Mouse (Mus musculus): ENCODE results near the gene P3h4. TPM values are rescaled to one million over a fixed set of nuclear protein-coding genes. Genes with fewer than 3 reads are reported as not detected.
A peak's percentile ranks its signal among the peaks of the same experiment; 100 is the strongest.

Gene P3h4
- polyA plus RNA-seq, 1 experiment from 2014 or later = 23.7 TPM

DNA sequence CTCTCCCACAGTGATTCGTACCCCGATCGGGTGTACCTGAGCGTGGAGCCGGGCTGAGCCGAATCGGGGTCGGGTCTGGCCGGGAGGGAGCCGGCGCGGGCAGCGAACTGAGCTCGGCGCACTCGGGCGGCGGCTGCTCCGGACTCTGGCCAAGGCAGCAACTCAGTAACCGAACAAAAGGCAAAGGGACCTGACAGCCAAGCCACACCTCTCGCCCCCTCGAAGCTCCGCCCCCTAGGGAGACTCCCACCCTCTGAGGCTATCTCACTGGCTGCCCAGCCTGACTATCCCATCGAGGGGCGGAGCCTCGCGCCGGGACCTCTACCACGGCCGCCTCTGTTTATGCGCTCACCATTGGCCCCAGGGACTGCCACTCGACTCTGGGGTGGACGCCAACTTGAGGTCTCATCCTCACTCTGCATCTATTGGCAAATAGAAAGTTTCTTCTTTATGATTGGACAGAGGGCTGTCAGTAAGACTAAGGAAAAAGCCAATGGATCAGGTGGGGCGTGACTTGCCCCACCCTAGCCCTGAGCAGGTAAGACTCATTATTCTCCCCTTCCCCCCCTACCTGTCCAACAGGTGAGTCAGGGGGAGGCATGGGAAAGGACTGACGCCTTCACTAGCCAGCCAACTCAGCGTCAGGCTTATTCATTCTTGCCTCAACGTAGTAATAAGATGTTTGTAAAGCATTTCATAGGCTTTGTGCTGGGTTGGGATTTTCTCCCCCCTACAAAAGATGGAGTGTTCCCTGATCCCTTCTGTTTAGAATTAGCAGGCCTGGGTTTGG lies 16.8 kb downstream of the P3h4 start, which contains the start of gene Jup:
TSS of gene Jup (minus strand) at position 164 of the 790 bp plus-strand sequence.
- Histone ChIP-seq H3K4me1 (ENCODE audit: control insufficient read depth, insufficient read depth, low read length) (peaks cover 8% of the 10 kb centered on the region; the same call in 1 of the 2 replicates), H3K9ac (ENCODE audit: low read length) (peak within 1 kb of the TSS; percentile 67), H3K36me3 (ENCODE audit: control insufficient read depth, insufficient read depth, low read length) (no peaks in the 10 kb centered on the region), H3K27ac (ENCODE audit: low read depth, low read length) (no peak within 1 kb of the TSS), H3K27me3 (ENCODE audit: control insufficient read depth, insufficient read depth, low read length) (peaks cover 16% of the 10 kb centered on the region), H3K4me3 (ENCODE audit: low read depth, low read length) (peak within 1 kb of the TSS; percentile 54), H3K9me3 (ENCODE audit: control insufficient read depth, low read length) (no peaks in the 10 kb centered on the region), H3K4me2 (ENCODE audit: low read depth) (peak within 1 kb of the TSS; percentile 57)
- peak; percentile 98 for ATAC-seq (ENCODE audit: insufficient read depth, low FRiP score, low TSS enrichment)
- peak; percentile 97 for DNase-seq (ENCODE audit: low spot score)
- WGBS = 2% methylated on average over 37 of the region's 37 CpGs

- ATAC-seq (ENCODE audit: insufficient read depth, low FRiP score, low TSS enrichment) (no peak), DNase-seq (ENCODE audit: low spot score) (no peak)
- peak overlapping the region; percentile 67 for H3K9ac ChIP-seq (ENCODE audit: low read length)
- H3K36me3 ChIP-seq (ENCODE audit: control insufficient read depth, insufficient read depth, low read length) = no peaks in the 10 kb centered on the region
- peaks cover 8% of the 10 kb centered on the region; the same call in 1 of the 2 replicates for H3K4me1 ChIP-seq (ENCODE audit: control insufficient read depth, insufficient read depth, low read length)
- H3K9me3 ChIP-seq (ENCODE audit: control insufficient read depth, low read length) = no peaks in the 10 kb centered on the region
- H3K27ac ChIP-seq (ENCODE audit: low read depth, low read length) = no peak overlapping the region
- 3% methylated on average over 40 of the region's 42 CpGs for WGBS
- peak overlapping the region; percentile 57 for H3K4me2 ChIP-seq (ENCODE audit: low read depth)
- peak overlapping the region; percentile 54 for H3K4me3 ChIP-seq (ENCODE audit: low read depth, low read length)
- H3K27me3 ChIP-seq (ENCODE audit: control insufficient read depth, insufficient read depth, low read length) = peaks cover 16% of the 10 kb centered on the region
Observed at GRCm38 (mm10) chr11:100396886-100397599, 17.6 kb downstream of the P3h4 start.

DNA sequence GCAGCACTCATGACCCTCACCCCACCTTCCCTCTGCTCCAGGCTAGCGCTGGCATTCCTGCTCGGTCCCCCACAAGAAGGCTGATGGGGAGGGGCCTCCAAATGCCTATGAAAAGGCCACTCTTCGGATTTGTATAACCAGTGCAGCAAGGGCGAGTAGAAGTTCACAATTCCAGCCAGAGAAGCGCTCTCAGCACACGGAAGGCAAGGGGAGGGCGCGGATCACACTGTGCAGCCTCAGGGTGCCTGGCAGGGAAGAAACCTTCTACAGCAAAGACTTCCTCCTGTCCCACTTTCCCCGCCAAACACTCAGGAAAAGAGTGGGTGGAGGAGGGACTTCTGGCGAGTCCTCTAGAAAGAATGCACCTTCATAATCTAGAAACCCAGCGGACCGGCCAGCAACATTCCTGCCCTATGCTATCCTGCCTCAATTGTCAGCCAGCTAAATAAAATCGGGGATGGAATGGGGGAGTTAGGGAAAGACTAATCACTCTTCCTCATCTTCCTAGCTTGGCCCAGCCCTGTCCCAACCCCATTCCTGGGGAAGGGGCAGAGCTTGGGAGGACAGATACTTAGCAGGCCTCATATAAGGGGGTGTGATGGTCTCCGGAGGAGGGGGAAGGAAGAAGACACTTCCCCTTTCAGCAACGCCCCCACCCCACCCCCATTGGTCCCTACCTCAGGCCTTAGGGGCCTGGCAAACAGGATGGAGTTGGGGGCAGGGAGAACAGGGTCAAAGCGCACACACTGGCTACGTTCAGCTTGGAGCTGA lies 18.6 kb downstream of the P3h4 start:
- Histone ChIP-seq H3K4me2 (ENCODE audit: low read depth) (peak overlapping the region; percentile 57), H3K4me1 (ENCODE audit: control insufficient read depth, insufficient read depth, low read length) (peaks cover 8% of the 10 kb centered on the region; the same call in 1 of the 2 replicates), H3K9ac (ENCODE audit: low read length) (no peak overlapping the region), H3K4me3 (ENCODE audit: low read depth, low read length) (peak overlapping the region; percentile 54; the same call in 1 of the 2 replicates), H3K27me3 (ENCODE audit: control insufficient read depth, insufficient read depth, low read length) (peaks cover 16% of the 10 kb centered on the region), H3K27ac (ENCODE audit: low read depth, low read length) (no peak overlapping the region), H3K9me3 (ENCODE audit: control insufficient read depth, low read length) (no peaks in the 10 kb centered on the region), H3K36me3 (ENCODE audit: control insufficient read depth, insufficient read depth, low read length) (no peaks in the 10 kb centered on the region)
- 35% methylated on average over 17 of the region's 17 CpGs for WGBS
- ATAC-seq (ENCODE audit: insufficient read depth, low FRiP score, low TSS enrichment) (no peak), DNase-seq (ENCODE audit: low spot score) (no peak)

- Histone ChIP-seq H3K4me2 (ENCODE audit: low read depth) (peak overlapping the region; percentile 57), H3K9me3 (ENCODE audit: control insufficient read depth, low read length) (no peaks in the 10 kb centered on the region), H3K27ac (ENCODE audit: low read depth, low read length) (no peak overlapping the region), H3K36me3 (ENCODE audit: control insufficient read depth, insufficient read depth, low read length) (no peaks in the 10 kb centered on the region), H3K27me3 (ENCODE audit: control insufficient read depth, insufficient read depth, low read length) (peaks cover 16% of the 10 kb centered on the region), H3K4me1 (ENCODE audit: control insufficient read depth, insufficient read depth, low read length) (peaks cover 8% of the 10 kb centered on the region; the same call in 1 of the 2 replicates), H3K9ac (ENCODE audit: low read length) (no peak overlapping the region), H3K4me3 (ENCODE audit: low read depth, low read length) (no peak overlapping the region; the same call in 1 of the 2 replicates)
- WGBS = 37% methylated on average over 11 of the region's 11 CpGs
- DNase-seq (ENCODE audit: low spot score) (no peak), ATAC-seq (ENCODE audit: insufficient read depth, low FRiP score, low TSS enrichment) (no peak)
Observed at GRCm38 (mm10) chr11:100395200-100395599, 19.4 kb downstream of the P3h4 start.

DNA sequence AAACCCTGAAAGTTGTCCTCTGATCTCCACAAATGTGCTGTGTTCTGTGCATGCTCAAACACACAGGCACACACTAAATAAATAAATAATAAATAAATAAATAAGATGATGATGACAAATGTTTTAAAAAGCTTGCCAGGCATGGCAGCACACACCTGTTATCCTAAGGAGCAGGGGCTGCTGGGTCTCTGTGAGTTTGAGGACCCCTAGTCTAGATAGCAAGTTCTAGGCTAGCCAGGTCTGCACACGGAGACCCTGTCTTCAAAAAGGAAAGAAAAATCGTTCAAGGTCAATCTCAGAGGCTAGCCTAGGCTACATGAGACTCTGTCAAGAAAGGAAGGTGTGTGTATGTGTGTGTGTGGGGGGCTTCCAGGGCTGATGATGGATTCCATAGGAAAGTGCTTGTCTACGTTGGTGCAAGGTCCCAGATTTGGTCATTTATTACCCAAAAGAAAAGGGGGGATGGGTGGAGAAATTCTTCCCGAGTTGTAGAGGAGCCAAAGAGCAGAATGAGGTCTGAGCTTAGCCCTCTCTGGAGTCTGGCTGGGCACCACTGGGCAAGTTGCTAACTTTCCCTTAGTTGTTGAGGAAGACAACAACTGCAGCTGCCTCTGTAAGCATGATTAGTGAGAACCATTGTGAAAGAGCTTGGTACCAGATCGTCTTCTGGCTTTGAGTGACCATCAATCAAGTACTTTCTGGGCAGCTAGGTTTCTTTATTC lies 20.1 kb downstream of the P3h4 start:
- WGBS = 53% methylated on average over 5 of the region's 5 CpGs
- DNase-seq (ENCODE audit: low spot score) (no peak), ATAC-seq (ENCODE audit: insufficient read depth, low FRiP score, low TSS enrichment) (no peak)
- Histone ChIP-seq H3K4me1 (ENCODE audit: control insufficient read depth, insufficient read depth, low read length) (peaks cover 8% of the 10 kb centered on the region; the same call in 1 of the 2 replicates), H3K4me3 (ENCODE audit: low read depth, low read length) (no peak overlapping the region), H3K9ac (ENCODE audit: low read length) (no peak overlapping the region), H3K27me3 (ENCODE audit: control insufficient read depth, insufficient read depth, low read length) (peaks cover 16% of the 10 kb centered on the region), H3K36me3 (ENCODE audit: control insufficient read depth, insufficient read depth, low read length) (no peaks in the 10 kb centered on the region), H3K9me3 (ENCODE audit: control insufficient read depth, low read length) (no peaks in the 10 kb centered on the region), H3K4me2 (ENCODE audit: low read depth) (no peak overlapping the region; the same call in 1 of the 2 replicates), H3K27ac (ENCODE audit: low read depth, low read length) (no peak overlapping the region)

DNA sequence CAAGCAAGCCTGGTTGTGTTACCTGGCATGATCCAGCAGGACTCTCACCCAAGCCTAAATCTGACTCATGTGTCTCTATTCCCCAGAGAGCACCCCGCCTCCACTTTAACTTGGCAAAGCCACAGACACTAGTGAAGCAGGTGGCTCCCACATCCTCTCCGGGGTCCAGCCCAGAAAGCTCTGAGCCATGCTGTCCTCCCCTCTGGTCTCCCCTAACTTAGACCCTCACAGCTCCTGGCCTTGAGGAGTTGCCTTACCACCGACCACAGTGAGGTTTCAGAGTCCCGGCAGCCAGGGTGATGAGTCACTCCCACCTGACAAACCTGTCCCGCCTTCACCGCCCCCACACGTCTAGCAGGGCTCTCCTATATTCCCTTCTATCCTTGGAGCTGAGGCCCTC lies 20.9 kb downstream of the P3h4 start:
- Histone ChIP-seq H3K4me1 (ENCODE audit: control insufficient read depth, insufficient read depth, low read length) (peaks cover 8% of the 10 kb centered on the region; the same call in 1 of the 2 replicates), H3K27ac (ENCODE audit: low read depth, low read length) (no peak overlapping the region), H3K36me3 (ENCODE audit: control insufficient read depth, insufficient read depth, low read length) (no peaks in the 10 kb centered on the region), H3K4me3 (ENCODE audit: low read depth, low read length) (no peak overlapping the region), H3K4me2 (ENCODE audit: low read depth) (no peak overlapping the region), H3K27me3 (ENCODE audit: control insufficient read depth, insufficient read depth, low read length) (peaks cover 16% of the 10 kb centered on the region), H3K9ac (ENCODE audit: low read length) (no peak overlapping the region), H3K9me3 (ENCODE audit: control insufficient read depth, low read length) (no peaks in the 10 kb centered on the region)
- no peak for ATAC-seq (ENCODE audit: insufficient read depth, low FRiP score, low TSS enrichment)
- WGBS = 78% methylated on average over 7 of the region's 7 CpGs
- no peak for DNase-seq (ENCODE audit: low spot score)

DNA sequence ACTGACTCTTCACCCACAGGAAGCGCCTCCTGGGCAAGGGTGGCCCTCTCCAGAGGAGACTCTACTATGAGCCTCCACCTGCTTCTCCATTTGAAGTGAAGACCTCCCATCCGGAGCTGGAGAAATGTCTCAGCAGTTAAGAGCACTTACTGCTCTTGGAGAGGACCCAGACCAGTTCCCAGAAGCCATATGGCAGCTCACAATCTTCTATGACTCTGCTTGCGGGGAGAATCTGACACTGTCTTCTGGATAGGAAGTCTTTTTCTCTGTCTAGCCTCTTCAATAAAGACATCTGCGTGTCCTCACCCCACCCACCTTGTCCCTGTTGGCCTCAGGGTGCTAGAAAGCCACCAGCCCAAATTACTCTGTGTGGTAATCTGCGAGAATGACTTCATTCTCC lies 21.7 kb downstream of the P3h4 start:
- Histone ChIP-seq H3K4me1 (ENCODE audit: control insufficient read depth, insufficient read depth, low read length) (peaks cover 11% of the 10 kb centered on the region), H3K36me3 (ENCODE audit: control insufficient read depth, insufficient read depth, low read length) (no peaks in the 10 kb centered on the region), H3K4me3 (ENCODE audit: low read depth, low read length) (no peak overlapping the region), H3K9ac (ENCODE audit: low read length) (no peak overlapping the region), H3K27me3 (ENCODE audit: control insufficient read depth, insufficient read depth, low read length) (peaks cover 16% of the 10 kb centered on the region), H3K4me2 (ENCODE audit: low read depth) (no peak overlapping the region), H3K27ac (ENCODE audit: low read depth, low read length) (no peak overlapping the region), H3K9me3 (ENCODE audit: control insufficient read depth, low read length) (no peaks in the 10 kb centered on the region)
- no peak for ATAC-seq (ENCODE audit: insufficient read depth, low FRiP score, low TSS enrichment)
- whole genome bisulfite sequencing = 78% methylated on average over 5 of the region's 5 CpGs
- DNase-seq (ENCODE audit: low spot score) = no peak

DNA sequence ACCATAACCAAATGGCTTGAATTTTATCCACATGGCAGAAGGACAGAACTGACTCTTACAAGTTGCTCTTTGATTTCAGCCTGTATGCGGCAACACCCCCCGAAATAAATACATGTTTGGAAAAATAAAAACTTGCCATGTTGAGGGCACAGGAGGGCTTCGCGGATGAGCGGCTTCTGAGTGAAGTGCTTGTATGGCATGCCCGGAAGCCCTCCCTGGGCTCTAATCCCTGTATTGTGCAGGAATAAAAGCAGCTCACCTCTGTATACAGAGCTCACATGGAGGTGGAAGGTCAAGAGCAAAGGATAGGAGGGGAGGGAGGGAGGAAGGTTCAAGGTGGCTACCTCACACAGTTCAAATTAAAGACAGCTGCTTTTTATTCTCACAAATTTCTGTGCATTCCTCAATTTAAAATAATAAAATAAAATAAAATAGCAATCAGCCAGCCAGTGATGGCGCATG lies 22.7 kb downstream of the P3h4 start:
- Histone ChIP-seq H3K4me1 (ENCODE audit: control insufficient read depth, insufficient read depth, low read length) (peaks cover 14% of the 10 kb centered on the region), H3K9ac (ENCODE audit: low read length) (no peak overlapping the region), H3K4me2 (ENCODE audit: low read depth) (no peak overlapping the region), H3K4me3 (ENCODE audit: low read depth, low read length) (no peak overlapping the region), H3K27ac (ENCODE audit: low read depth, low read length) (no peak overlapping the region), H3K36me3 (ENCODE audit: control insufficient read depth, insufficient read depth, low read length) (no peaks in the 10 kb centered on the region), H3K9me3 (ENCODE audit: control insufficient read depth, low read length) (no peaks in the 10 kb centered on the region), H3K27me3 (ENCODE audit: control insufficient read depth, insufficient read depth, low read length) (peaks cover 15% of the 10 kb centered on the region)
- DNase-seq (ENCODE audit: low spot score) (no peak), ATAC-seq (ENCODE audit: insufficient read depth, low FRiP score, low TSS enrichment) (no peak)
- WGBS = 91% methylated on average over 7 of the region's 7 CpGs
